Mouse (Mus musculus) hindbrain, embryonic 10.5 days (tissue): ENCODE results near the gene Zcchc3. TPM values are rescaled to one million over a fixed set of nuclear protein-coding genes. Genes with fewer than 3 reads are reported as not detected.

Experiments
- DNase-seq: peaks from one replicate; pipeline ENCODE4 v3.0.0-alpha.2; 2017; ENCODE audit warnings: low spot score
- H3K27ac ChIP-seq: fragments of 300-500 bp; sonication (generic); 2 replicates; pipeline ENCODE4 v1.5.1; 2016; ENCODE audit warnings: mild to moderate bottlenecking, moderate library complexity
- H3K27me3 ChIP-seq: fragments of 300-500 bp; sonication (generic); 2 replicates; pipeline ENCODE4 v1.6.1; 2016; ENCODE audit warnings: mild to moderate bottlenecking; ENCODE audit not compliant: poor library complexity, insufficient read depth, severe bottlenecking
- H3K36me3 ChIP-seq: fragments of 300-500 bp; sonication (generic); 2 replicates; pipeline ENCODE4 v1.6.1; 2016; ENCODE audit warnings: mild to moderate bottlenecking, moderate library complexity
- H3K4me1 ChIP-seq: fragments of 300-500 bp; sonication (generic); replicated peaks from 2 replicates; pipeline ENCODE4 v1.6.1; 2016; ENCODE audit warnings: mild to moderate bottlenecking
- H3K4me3 ChIP-seq: fragments of 300-500 bp; sonication (generic); 2 replicates; pipeline ENCODE4 v1.5.1; 2016; ENCODE audit warnings: mild to moderate bottlenecking, moderate library complexity
- H3K9me3 ChIP-seq: fragments of 300-500 bp; sonication (generic); 2 replicates; pipeline ENCODE4 v1.6.1; 2016; ENCODE audit warnings: mild to moderate bottlenecking, moderate library complexity
- WGBS: fragments of 180-500 bp; shearing (Covaris S2); methylation state at CpG from one replicate; pipeline ENCODE4 v1.1.7; 2016; 5-methylcytosine and 5-hydroxymethylcytosine counted together
- polyA plus RNA-seq: library from polyadenylated mRNA; unstranded; fragments of >200 nt; fragmentation: Nextera tagmentation; extraction: Ambion mirVana; gene quantifications from 2 replicates; pipeline ENCODE4 v1.2.1, GENCODE M21; 2016

Gene Zcchc3
- polyA plus RNA-seq, 1 experiment from 2014 or later = 47.9 TPM

DNA sequence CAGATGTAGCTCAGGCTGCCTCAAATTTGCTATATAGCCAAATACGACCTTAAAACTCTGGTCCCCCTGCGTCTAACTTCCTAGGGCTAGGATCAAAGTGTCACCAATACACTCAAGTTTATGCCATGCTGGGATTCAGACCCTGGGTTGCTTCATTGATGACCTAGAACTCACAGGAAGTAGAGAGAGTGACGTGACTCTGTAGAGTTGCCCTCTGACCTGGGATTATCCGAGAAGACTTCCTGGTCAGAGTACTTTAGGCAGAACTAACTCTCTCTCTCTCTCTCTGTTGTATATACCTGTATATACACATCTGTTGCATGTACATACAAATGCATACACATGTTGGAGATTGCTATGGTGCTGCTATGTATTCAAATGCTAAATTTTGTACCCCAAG lies 42.2 kb downstream of the Zcchc3 start:
- DNase-seq = no peak
- Histone ChIP-seq H3K36me3 (no peaks in the 10 kb centered on the region), H3K9me3 (no peaks in the 10 kb centered on the region), H3K4me3 (no peak overlapping the region), H3K27ac (no peak overlapping the region), H3K27me3 (peaks cover 58% of the 10 kb centered on the region), H3K4me1 (peaks cover 36% of the 10 kb centered on the region)
- WGBS = 68% methylated on average over 4 of the region's 4 CpGs

DNA sequence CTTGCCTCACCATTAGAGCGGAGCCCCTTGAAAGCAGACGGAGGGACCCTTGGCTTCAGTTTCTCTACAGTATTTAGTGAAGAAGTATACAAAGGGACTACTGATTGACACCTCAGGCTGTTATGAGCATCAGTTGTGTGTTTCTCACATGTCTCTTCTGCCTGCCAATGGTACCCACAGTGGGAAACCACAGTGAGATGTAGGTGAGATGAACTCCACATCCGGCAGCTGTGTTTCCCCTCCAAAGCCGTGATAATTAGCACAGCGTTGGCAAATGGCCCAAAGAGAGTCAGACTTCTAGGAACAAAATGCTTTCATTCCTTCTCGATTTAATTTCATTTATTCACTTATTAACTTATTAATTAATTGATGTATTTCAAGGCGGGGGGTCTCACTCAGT lies 42.7 kb downstream of the Zcchc3 start:
- 89% methylated on average over 7 of the region's 7 CpGs for WGBS
- H3K4me3 ChIP-seq = no peak overlapping the region
- no peak for DNase-seq
- H3K4me1 ChIP-seq = peaks cover 36% of the 10 kb centered on the region
- H3K9me3 ChIP-seq = no peaks in the 10 kb centered on the region
- H3K27ac ChIP-seq = no peak overlapping the region
- H3K27me3 ChIP-seq = peaks cover 53% of the 10 kb centered on the region
- H3K36me3 ChIP-seq = no peaks in the 10 kb centered on the region

GRCm38 (mm10) chr2:152368532-152369140 lies 46.2 kb downstream of the Zcchc3 start:
- DNase-seq = peak; percentile 65
- Histone ChIP-seq H3K27me3 (peaks cover 18% of the 10 kb centered on the region), H3K27ac (no peak overlapping the region), H3K9me3 (no peaks in the 10 kb centered on the region), H3K4me1 (peaks cover 8% of the 10 kb centered on the region), H3K36me3 (no peaks in the 10 kb centered on the region), H3K4me3 (no peak overlapping the region)
- 28% methylated on average over 14 of the region's 14 CpGs for WGBS

DNA sequence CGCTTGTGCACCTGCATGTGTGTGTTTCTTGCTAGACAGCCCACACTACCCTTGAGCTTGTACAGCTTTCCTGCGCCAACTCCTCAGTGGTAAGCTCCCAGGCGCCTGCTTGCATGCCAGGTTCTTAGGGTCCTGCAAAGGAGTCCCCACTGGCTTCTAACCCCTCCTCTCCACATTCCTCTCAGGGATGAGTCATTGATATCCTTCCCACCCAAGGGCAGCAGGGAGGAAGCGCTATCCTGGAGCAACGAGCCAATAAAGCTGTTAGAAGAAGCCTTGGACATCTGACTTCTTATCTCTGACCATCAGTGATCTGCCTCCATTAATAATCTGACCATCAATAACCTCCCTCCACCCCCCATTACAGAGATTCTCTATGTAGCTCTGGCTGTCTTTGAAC lies 46.9 kb downstream of the Zcchc3 start:
- Histone ChIP-seq H3K4me3 (no peak overlapping the region), H3K4me1 (peaks cover 11% of the 10 kb centered on the region), H3K36me3 (no peaks in the 10 kb centered on the region), H3K9me3 (no peaks in the 10 kb centered on the region), H3K27me3 (peaks cover 15% of the 10 kb centered on the region), H3K27ac (no peak overlapping the region)
- 87% methylated on average over 5 of the region's 5 CpGs for WGBS
- no peak for DNase-seq

DNA sequence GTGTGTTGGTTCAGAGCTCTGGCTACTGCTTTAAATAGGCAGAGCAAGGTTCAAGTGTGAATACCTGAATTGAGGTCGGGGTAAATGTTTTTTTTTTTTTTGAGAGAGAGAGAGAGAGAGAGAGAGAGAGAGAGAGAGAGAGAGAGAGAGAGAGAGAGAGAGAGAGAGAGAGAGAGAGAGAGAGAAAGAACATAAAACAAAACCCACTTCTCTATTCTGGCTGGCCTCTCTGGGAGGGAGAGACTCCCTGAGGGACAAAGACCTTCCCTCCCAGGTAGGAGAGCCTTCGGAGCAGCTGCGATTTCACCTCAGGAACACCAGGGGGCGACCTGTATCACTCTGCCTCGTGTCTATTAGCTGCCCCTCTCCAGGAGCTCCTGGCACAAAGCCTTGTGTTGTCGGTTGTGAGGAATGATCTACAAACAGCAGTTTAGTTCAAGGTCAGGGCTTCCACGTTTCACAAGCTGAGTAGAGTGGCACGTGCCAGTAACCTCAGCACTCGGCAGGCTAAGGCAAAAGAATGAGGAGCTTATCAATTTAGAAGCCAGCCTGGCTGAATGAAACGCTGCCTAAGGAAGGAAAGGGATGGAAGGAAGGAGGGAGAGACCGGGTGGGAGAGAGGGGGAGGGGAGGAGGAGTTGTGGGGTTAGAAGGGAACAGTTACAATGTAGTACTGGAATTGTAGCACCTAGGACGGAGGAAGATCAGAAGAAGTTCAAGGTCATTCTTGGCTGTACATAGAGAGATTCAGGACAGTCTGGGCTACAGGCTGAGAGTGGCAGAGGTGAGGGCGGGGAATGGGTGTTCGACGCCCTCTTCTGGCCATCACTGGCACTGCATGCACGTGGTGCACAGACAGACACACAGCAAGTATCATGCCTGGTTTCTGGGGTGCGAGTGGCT lies 51.3 kb downstream of the Zcchc3 start:
- Histone ChIP-seq H3K27me3 (no peaks in the 10 kb centered on the region), H3K27ac (peak overlapping the region; percentile 81), H3K9me3 (no peaks in the 10 kb centered on the region), H3K4me3 (peak overlapping the region; percentile 32), H3K36me3 (no peaks in the 10 kb centered on the region), H3K4me1 (peaks cover 7% of the 10 kb centered on the region; the same call in 1 of the 2 replicates)
- peak; percentile 76 for DNase-seq
- WGBS = 12% methylated on average over 17 of the region's 17 CpGs

Other genes with a start within 250 kb of the Zcchc3 start
- 83.7 and 91.3 TPM in 2 replicates for gene Csnk2a1, start 188.2 kb downstream of the Zcchc3 start, polyA plus RNA-seq
- gene Tbc1d20, start 121.2 kb downstream of the Zcchc3 start, polyA plus RNA-seq = 27.7 and 30.0 TPM in 2 replicates
- 91.4 and 93.2 TPM in 2 replicates for gene Rbck1, start 82.4 kb downstream of the Zcchc3 start, polyA plus RNA-seq
- 1.3 and 3.0 TPM in 2 replicates for gene Trib3, start 71.0 kb downstream of the Zcchc3 start, polyA plus RNA-seq
- 1.4 and 5.1 TPM in 2 replicates for gene Nrsn2, start 38.4 kb downstream of the Zcchc3 start, polyA plus RNA-seq
- 9.5 and 11.1 TPM in 2 replicates for gene Sox12, start 17.0 kb downstream of the Zcchc3 start, polyA plus RNA-seq
- gene 6820408C15Rik, start 560 bp upstream of the Zcchc3 start, polyA plus RNA-seq = 1.3 and 3.3 TPM in 2 replicates
- gene Defb23, start 49.6 kb upstream of the Zcchc3 start, polyA plus RNA-seq = not detected in 2 replicates
- not detected in 2 replicates for gene Defb20, start 62.0 kb upstream of the Zcchc3 start, polyA plus RNA-seq
- gene Defb22, start 75.1 kb upstream of the Zcchc3 start, polyA plus RNA-seq = not detected in 2 replicates
- not detected in 2 replicates for gene Defb26, start 96.7 kb upstream of the Zcchc3 start, polyA plus RNA-seq
- gene Defb28, start 103.2 kb upstream of the Zcchc3 start, polyA plus RNA-seq = not detected in 2 replicates
- not detected in 2 replicates for gene Defb29, start 125.1 kb upstream of the Zcchc3 start, polyA plus RNA-seq
- gene Gm17416, start 154.3 kb upstream of the Zcchc3 start, polyA plus RNA-seq = not detected in 2 replicates
- not detected in 2 replicates for gene Defb21, start 157.7 kb upstream of the Zcchc3 start, polyA plus RNA-seq
- gene Defb19, start 165.3 kb upstream of the Zcchc3 start, polyA plus RNA-seq = not detected in 2 replicates
- gene Defb45, start 184.4 kb upstream of the Zcchc3 start, polyA plus RNA-seq = not detected in 2 replicates
- gene Defb36, start 189.3 kb upstream of the Zcchc3 start, polyA plus RNA-seq = not detected in 2 replicates
- not detected in 2 replicates for gene Defb25, start 208.0 kb upstream of the Zcchc3 start, polyA plus RNA-seq
- gene Rem1, start 211.9 kb upstream of the Zcchc3 start, polyA plus RNA-seq = 0.35 and 0.37 TPM in 2 replicates